ENCODE assay signal across 20 mouse cellular contexts in the genomic region with DNA sequence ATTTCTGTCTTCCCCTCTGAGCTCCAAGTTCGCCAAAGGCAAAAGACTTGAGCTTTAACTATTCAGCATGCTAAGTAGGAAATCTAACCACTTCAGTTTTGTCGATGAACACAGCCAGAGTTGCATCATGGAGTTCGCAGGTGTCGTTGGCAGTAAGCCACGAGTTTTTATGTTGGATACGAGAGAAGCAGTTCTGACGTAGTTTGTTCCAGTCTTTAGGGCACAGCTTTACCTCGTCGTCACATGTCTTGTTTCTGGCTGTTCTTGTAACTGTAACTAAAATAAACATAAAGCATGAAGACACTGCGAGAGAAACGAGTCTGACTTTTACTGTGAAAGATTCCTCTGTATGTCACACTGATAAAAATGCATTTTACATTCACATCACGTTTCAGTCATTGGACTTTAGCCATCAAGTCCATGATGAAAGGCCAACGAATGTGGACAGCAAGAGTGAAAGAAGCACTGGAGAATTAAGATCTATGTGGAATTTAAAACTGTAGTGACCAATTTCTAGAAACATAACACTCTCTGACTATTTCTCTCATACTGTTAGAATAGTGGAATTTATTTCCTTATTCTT. TPM values are rescaled to one million over a fixed set of nuclear protein-coding genes. Genes with fewer than 3 reads are reported as not detected.
A peak's percentile ranks its signal among the peaks of the same experiment; 100 is the strongest.
DNase-seq lines count a peak whose midpoint lies in the region; ATAC-seq and TF ChIP-seq lines count a peak whose summit lies in the region.
"Had no signal": no experiment of that assay in that cellular context is flagged by ENCODE, and none has a peak within 500 bp of the region (broad histone marks: within the 10 kb centered on the region; RNA-seq: fewer than 3 reads in every experiment).

No protein-coding gene starts in this region.

- H3K36me3 ChIP-seq in forebrain, embryonic 14.5 days (ENCODE audit: control insufficient read depth, insufficient read depth, low read length): no peaks in the 10 kb centered on the region
- H3K36me3 ChIP-seq in forebrain, embryonic 10.5 days (replicated peaks): no peaks in the 10 kb centered on the region
- H3K36me3 ChIP-seq in lung, postnatal 0 days (ENCODE audit: insufficient read depth, low read length): no peaks in the 10 kb centered on the region
- H3K36me3 ChIP-seq: limb, embryonic 13.5 days; lung, embryonic 15.5 days; midbrain, embryonic 12.5 days; neural tube, embryonic 12.5 days had no signal

- H3K27ac ChIP-seq in forebrain, embryonic 14.5 days (ENCODE audit: low read depth, low read length): no peak overlapping the region
- no peak overlapping the region for H3K27ac ChIP-seq in forebrain, embryonic 10.5 days
- H3K27ac ChIP-seq in lung, postnatal 0 days (ENCODE audit: low read length): no peak overlapping the region
- H3K27ac ChIP-seq: limb, embryonic 13.5 days; lung, embryonic 15.5 days; midbrain, embryonic 12.5 days; neural tube, embryonic 12.5 days had no signal

- no peak for ATAC-seq in forebrain, embryonic 14.5 days
- ATAC-seq in lung, postnatal 0 days: peak; percentile 23; the same call in 1 of the 2 replicates
- ATAC-seq in megakaryocyte progenitor cell, adult 5-6 weeks (replicated peaks; ENCODE audit: poor library complexity): peak; percentile 59
- ATAC-seq: activated CD4-positive, CD25-positive, alpha-beta regulatory T cell, adult 4 months; intestine, embryonic 16.5 days had no signal

- TF ChIP-seq CTCF in lung, postnatal 0 days (IDR thresholded peaks at IDR 0.05): no peak

- peak; percentile 28 for DNase-seq in forebrain, embryonic 14.5 days (ENCODE audit: low spot score)
- DNase-seq in forebrain, embryonic 10.5 days (ENCODE audit: extremely low spot score, low spot score): no peak
- DNase-seq in lung, postnatal 0 days (ENCODE audit: low spot score): peak; percentile 36
- DNase-seq in lung, postnatal 14 days: no peak
- peak; percentile 32 for DNase-seq in NIH3T3 (ENCODE audit: low read depth)
- DNase-seq in layer of hippocampus, postnatal 36 days: no peak
- DNase-seq in layer of hippocampus, adult 11-12 months (ENCODE audit: low spot score): no peak
- DNase-seq: adrenal gland, postnatal 36 days; cerebellum, adult 11 months; heart, adult 18-20 months; heart, postnatal 14 days; kidney, postnatal 14 days had no signal

- no peak overlapping the region for H3K9ac ChIP-seq in forebrain, embryonic 14.5 days (ENCODE audit: low read length)
- no peak overlapping the region for H3K9ac ChIP-seq in lung, postnatal 0 days (replicated peaks; ENCODE audit: low read depth)
- H3K9ac ChIP-seq: limb, embryonic 13.5 days; lung, embryonic 15.5 days; midbrain, embryonic 12.5 days; neural tube, embryonic 12.5 days had no signal

- H3K4me2 ChIP-seq in forebrain, embryonic 14.5 days (ENCODE audit: low read length): no peak overlapping the region
- H3K4me2 ChIP-seq in lung, postnatal 0 days (replicated peaks; ENCODE audit: low read depth, low read length): no peak overlapping the region
- H3K4me2 ChIP-seq: limb, embryonic 13.5 days; lung, embryonic 15.5 days; midbrain, embryonic 12.5 days; neural tube, embryonic 12.5 days had no signal

- H3K4me1 ChIP-seq in forebrain, embryonic 14.5 days (ENCODE audit: control insufficient read depth, insufficient read depth, low read length): no peaks in the 10 kb centered on the region
- no peaks in the 10 kb centered on the region for H3K4me1 ChIP-seq in forebrain, embryonic 10.5 days
- no peaks in the 10 kb centered on the region for H3K4me1 ChIP-seq in lung, postnatal 0 days (ENCODE audit: insufficient read depth, low read depth, low read length)
- H3K4me1 ChIP-seq: limb, embryonic 13.5 days; lung, embryonic 15.5 days; midbrain, embryonic 12.5 days; neural tube, embryonic 12.5 days had no signal

- 71% methylated on average over 13 of the region's 13 CpGs for WGBS in forebrain, embryonic 14.5 days
- WGBS in forebrain, embryonic 10.5 days: 88% methylated on average over 13 of the region's 13 CpGs
- WGBS in lung, postnatal 0 days: 38% methylated on average over 13 of the region's 13 CpGs

- no peak for TF ChIP-seq EP300 in lung, postnatal 0 days (IDR thresholded peaks at IDR 0.05)

- H3K27me3 ChIP-seq in forebrain, embryonic 14.5 days (replicated peaks; ENCODE audit: control insufficient read depth, insufficient read depth, low read length): no peaks in the 10 kb centered on the region
- H3K27me3 ChIP-seq in forebrain, embryonic 10.5 days (ENCODE audit: poor library complexity, severe bottlenecking): no peaks in the 10 kb centered on the region
- H3K27me3 ChIP-seq in lung, postnatal 0 days (replicated peaks; ENCODE audit: insufficient read depth, low read length): no peaks in the 10 kb centered on the region
- H3K27me3 ChIP-seq: limb, embryonic 13.5 days; lung, embryonic 15.5 days; midbrain, embryonic 12.5 days; neural tube, embryonic 12.5 days had no signal

- no peak overlapping the region for H3K4me3 ChIP-seq in forebrain, embryonic 14.5 days (ENCODE audit: low read depth, low read length)
- H3K4me3 ChIP-seq in forebrain, embryonic 10.5 days: no peak overlapping the region
- no peak overlapping the region for H3K4me3 ChIP-seq in lung, postnatal 0 days (ENCODE audit: low read depth, low read length)
- H3K4me3 ChIP-seq: limb, embryonic 13.5 days; lung, embryonic 15.5 days; midbrain, embryonic 12.5 days; neural tube, embryonic 12.5 days had no signal

- H3K9me3 ChIP-seq in forebrain, embryonic 14.5 days (replicated peaks; ENCODE audit: control insufficient read depth, low read length): no peaks in the 10 kb centered on the region
- H3K9me3 ChIP-seq in forebrain, embryonic 10.5 days: no peaks in the 10 kb centered on the region
- no peaks in the 10 kb centered on the region for H3K9me3 ChIP-seq in lung, postnatal 0 days (ENCODE audit: low read length)
- H3K9me3 ChIP-seq: limb, embryonic 13.5 days; lung, embryonic 15.5 days; midbrain, embryonic 12.5 days; neural tube, embryonic 12.5 days had no signal

RNA-seq across cellular contexts. Expression of a gene that starts 4.9 kb away (rescaled TPM):
- not detected in 2 replicates for polyA plus RNA-seq in forebrain, embryonic 14.5 days (2014; fragmentation: Nextera tagmentation; extraction: Ambion mirVana)
- polyA plus RNA-seq in forebrain, embryonic 10.5 days (2016; fragmentation: Nextera tagmentation; extraction: Ambion mirVana): not detected in 2 replicates
- polyA plus RNA-seq in lung, postnatal 0 days (2015; fragmentation: Nextera tagmentation; extraction: Ambion mirVana): not detected in 2 replicates
- total RNA-seq in megakaryocyte progenitor cell, adult 5-6 weeks (2015): 0.42 TPM in 1 of 2 replicates, not detected in the other
- total RNA-seq in megakaryocyte progenitor cell, adult 5-6 weeks (2017): 0.34 TPM in 1 of 2 replicates, not detected in the other
- not detected for total RNA-seq in layer of hippocampus, postnatal 36 days (2021)
- total RNA-seq: adrenal gland, postnatal 36 days; heart, adult 18-20 months; heart, postnatal 14 days; MEL had no signal
- polyA plus RNA-seq: activated CD4-positive, CD25-positive, alpha-beta regulatory T cell, adult 4 months; intestine, embryonic 16.5 days; limb, embryonic 13.5 days; lung, embryonic 15.5 days; midbrain, embryonic 12.5 days; neural tube, embryonic 12.5 days had no signal

RNA-seq across cellular contexts. Expression of a gene that starts 15.8 kb away (rescaled TPM):
- 0.18 and 0.27 TPM in 2 replicates for polyA plus RNA-seq in forebrain, embryonic 14.5 days (2014; fragmentation: Nextera tagmentation; extraction: Ambion mirVana)
- 0.38 and 0.39 TPM in 2 replicates for polyA plus RNA-seq in forebrain, embryonic 10.5 days (2016; fragmentation: Nextera tagmentation; extraction: Ambion mirVana)
- 4.0 and 4.3 TPM in 2 replicates for polyA plus RNA-seq in lung, postnatal 0 days (2015; fragmentation: Nextera tagmentation; extraction: Ambion mirVana)
- total RNA-seq in megakaryocyte progenitor cell, adult 5-6 weeks (2015): 726 and 820 TPM in 2 replicates
- total RNA-seq in megakaryocyte progenitor cell, adult 5-6 weeks (2017): 640 and 745 TPM in 2 replicates
- under 1 TPM in 1 of 2 experiments, not detected in 1; 0.32 TPM for total RNA-seq in layer of hippocampus, postnatal 36 days (2021)
- total RNA-seq: MEL had no signal

RNA-seq across cellular contexts. Expression of a gene that starts 51.4 kb away (rescaled TPM):
- not detected in 2 replicates for polyA plus RNA-seq in forebrain, embryonic 14.5 days (2014; fragmentation: Nextera tagmentation; extraction: Ambion mirVana)
- polyA plus RNA-seq in forebrain, embryonic 10.5 days (2016; fragmentation: Nextera tagmentation; extraction: Ambion mirVana): 0.09 and 0.11 TPM in 2 replicates
- 0.39 and 0.48 TPM in 2 replicates for polyA plus RNA-seq in lung, postnatal 0 days (2015; fragmentation: Nextera tagmentation; extraction: Ambion mirVana)
- total RNA-seq in megakaryocyte progenitor cell, adult 5-6 weeks (2015): 128 and 146 TPM in 2 replicates
- total RNA-seq in megakaryocyte progenitor cell, adult 5-6 weeks (2017): 109 and 150 TPM in 2 replicates
- total RNA-seq in layer of hippocampus, postnatal 36 days (2021): not detected
- total RNA-seq: MEL had no signal
- polyA plus RNA-seq: midbrain, embryonic 12.5 days; neural tube, embryonic 12.5 days had no signal

RNA-seq across cellular contexts. Expression of a gene that starts 59.0 kb away (rescaled TPM):
- polyA plus RNA-seq in forebrain, embryonic 14.5 days (2014; fragmentation: Nextera tagmentation; extraction: Ambion mirVana): not detected in 2 replicates
- polyA plus RNA-seq in forebrain, embryonic 10.5 days (2016; fragmentation: Nextera tagmentation; extraction: Ambion mirVana): not detected in 2 replicates
- 1.2 and 1.5 TPM in 2 replicates for polyA plus RNA-seq in lung, postnatal 0 days (2015; fragmentation: Nextera tagmentation; extraction: Ambion mirVana)
- total RNA-seq in megakaryocyte progenitor cell, adult 5-6 weeks (2015): not detected in 2 replicates
- not detected in 2 replicates for total RNA-seq in megakaryocyte progenitor cell, adult 5-6 weeks (2017)
- not detected for total RNA-seq in layer of hippocampus, postnatal 36 days (2021)
- total RNA-seq: adrenal gland, postnatal 36 days; heart, adult 18-20 months; MEL had no signal
- polyA plus RNA-seq: activated CD4-positive, CD25-positive, alpha-beta regulatory T cell, adult 4 months; midbrain, embryonic 12.5 days; neural tube, embryonic 12.5 days had no signal

Comparison
In these comparisons a context has a peak if more than half of its experiments do, and no peak if none do; other contexts are left out.
1. DNase-seq: peak in forebrain, embryonic 14.5 days (single experiment), lung, postnatal 0 days (single experiment) and NIH3T3 (single experiment); none in forebrain, embryonic 10.5 days (single experiment), lung, postnatal 14 days (single experiment), layer of hippocampus, postnatal 36 days (0 of 2) and layer of hippocampus, adult 11-12 months (single experiment).